Mouse (Mus musculus) monocyte, adult 5-6 weeks (primary cell): ENCODE results near the gene Taf11. TPM values are rescaled to one million over a fixed set of nuclear protein-coding genes. Genes with fewer than 3 reads are reported as not detected.

Experiments used
- ATAC-seq: fragments of 153-309, 156-312 bp; replicated peaks from 2 replicates; pipeline ENCODE4 v1.8.0; 2017; ENCODE audit warnings: mild to moderate bottlenecking; ENCODE audit not compliant: low TSS enrichment, insufficient number of reproducible peaks, severe bottlenecking, poor library complexity, low FRiP score
- total RNA-seq: library from RNA; stranded (forward); fragments of 200-1000, 200-491, 200-594 nt; gene quantifications from 3 replicates; pipeline ENCODE4 v1.2.3, GENCODE M21; 2017

The Taf11 gene
- total RNA-seq, 1 experiment from 2014 or later, result 35.3 TPM

DNA sequence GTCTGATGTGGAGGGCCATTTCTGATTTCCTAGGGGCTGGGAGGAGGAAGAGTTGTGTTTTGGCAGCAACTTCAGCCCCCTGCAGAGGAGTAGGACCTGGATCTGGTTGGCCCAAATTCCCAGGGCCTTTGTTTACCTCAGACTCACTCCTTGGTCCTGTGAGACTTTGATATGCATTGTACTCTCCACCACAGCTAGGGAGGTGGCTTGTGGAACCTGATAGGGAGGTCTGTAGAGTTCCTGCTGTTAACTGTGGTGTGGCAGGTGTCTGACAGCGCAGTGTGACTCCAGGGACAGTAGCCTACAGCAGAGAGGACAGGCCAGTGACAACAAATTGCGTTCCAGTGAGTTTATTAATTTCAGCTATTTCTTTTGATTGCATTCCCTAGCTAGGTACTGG, 50.5 kb downstream of the Taf11 start:
- ATAC-seq, result no peak

DNA sequence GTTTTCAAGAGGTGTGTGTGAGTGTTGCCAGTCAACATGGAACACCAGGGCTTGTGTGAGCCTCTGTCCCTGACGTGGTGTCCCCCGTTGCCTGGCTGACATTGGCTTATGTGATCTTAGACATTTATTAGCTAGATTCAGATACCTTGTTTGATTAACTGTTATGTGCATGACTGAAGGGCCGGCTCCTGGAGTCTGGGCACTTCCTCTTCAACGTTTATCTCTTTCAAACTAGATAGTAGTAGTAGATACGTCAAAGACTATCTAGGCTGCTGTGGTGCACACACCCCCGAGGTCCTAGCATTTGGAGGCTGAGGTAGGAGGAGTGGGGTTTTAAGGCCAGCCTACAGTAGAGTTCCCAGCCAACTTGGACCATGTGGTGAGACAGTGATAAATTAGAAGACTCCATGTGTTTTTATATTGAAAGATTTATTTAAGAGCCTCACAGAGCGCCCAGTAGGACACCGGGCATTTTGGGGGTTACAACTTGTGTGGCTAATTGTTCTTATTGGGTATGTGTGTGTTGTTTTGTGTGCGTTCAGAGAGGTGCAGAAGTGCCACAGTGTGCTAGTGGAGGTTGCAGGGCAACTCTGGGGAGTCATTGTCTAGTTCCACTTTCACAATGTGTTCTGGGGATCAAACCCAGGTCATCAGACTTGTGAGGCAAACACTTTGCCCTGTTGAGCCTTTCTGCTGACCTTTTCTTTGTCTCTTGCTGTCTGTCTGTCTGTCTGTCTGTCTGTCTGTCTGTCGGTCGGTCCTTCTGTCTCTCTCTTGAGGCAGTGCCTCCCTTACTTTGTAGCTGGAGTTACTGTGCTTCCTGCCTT, 51.8 kb downstream of the Taf11 start:
- peak; percentile 33; the same call in 1 of the 2 replicates for ATAC-seq

DNA sequence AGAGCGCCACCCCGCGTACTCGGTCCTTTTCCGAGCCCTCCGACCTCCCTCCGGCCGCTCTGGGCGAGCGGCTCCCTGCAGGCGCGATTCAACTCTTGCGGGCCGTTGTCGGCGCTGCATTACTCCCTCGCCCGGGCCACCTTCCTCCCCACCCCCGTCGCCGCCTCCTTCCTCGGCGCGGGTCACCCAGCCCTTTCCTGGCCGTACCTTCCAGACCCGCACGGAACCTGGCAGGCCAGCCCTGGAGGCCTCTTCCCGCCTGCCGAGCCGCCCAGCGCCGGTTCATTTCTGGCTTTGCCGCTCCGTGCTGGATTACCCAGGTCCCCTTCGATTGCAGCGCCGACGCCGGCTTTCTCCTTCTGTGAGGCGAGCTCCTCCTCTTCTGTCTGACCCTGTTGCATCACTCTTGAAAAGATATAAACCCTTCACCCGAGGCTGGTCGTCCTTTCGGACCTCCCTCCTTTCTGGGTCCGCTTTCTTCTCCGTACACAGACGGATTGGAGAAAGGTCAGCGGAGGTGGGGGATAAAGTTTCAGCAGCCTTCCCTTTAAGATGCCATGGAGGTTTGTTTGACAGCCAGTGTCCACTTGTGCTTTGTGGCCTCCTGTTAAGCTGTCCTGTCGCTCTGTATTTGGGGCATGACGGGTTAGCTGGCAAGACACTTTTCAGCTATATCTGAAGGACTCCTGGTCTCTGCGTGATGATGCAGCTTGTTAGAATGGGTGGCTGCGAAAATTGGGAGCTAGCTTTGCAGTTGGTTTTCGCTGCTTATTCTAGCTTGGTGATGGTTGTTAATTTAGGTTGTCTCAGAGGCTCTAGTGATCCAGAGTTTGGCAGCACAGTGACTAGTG, 52.6 kb downstream of the Taf11 start:
- peak; percentile 42 for ATAC-seq

DNA sequence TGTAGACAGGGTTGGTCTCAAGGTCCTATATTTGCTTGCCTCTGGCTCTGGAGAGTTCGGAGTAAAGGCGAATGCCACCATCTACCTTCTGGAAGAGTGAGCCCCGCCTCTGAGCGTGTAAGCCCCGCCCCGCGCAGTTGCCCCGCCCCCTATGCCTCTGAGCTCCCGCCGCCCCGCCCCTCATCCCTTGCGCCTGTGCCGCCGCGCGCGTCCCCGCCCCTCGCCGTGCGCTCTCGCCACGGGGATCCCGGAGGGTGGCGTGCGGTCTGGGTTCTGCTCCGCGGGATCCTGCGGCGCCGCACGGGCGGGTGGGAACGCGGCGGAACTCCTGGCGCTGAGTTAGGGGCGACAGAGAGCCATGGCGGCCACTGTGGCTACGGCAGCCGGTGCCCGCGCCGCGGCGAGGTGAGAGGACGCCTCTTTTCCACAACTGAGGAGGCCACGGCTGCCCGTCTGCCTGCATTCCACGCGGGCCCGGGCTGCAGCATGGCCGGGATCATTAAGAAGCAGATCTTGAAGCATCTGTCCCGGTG, 53.3 kb downstream of the Taf11 start, which contains the start of gene Uhrf1bp1:
TSS of gene Uhrf1bp1 (plus strand) at position 177 of the 533 bp plus-strand sequence.
- ATAC-seq, result peak; percentile 55

Other genes with a start within 250 kb of the Taf11 start
- not detected in 3 replicates for gene Spdef, start 180.9 kb downstream of the Taf11 start, total RNA-seq
- 146 to 207 TPM (median 171 TPM) in 3 replicates for gene D17Wsu92e, start 89.2 kb downstream of the Taf11 start, total RNA-seq
- gene Snrpc, start 71.7 kb downstream of the Taf11 start, total RNA-seq, result 77.5 to 88.4 TPM (median 81.4 TPM) in 3 replicates
- gene Uhrf1bp1, start 53.4 kb downstream of the Taf11 start, total RNA-seq, result 3.9 to 5.1 TPM (median 4.2 TPM) in 3 replicates
- gene Anks1, start 538 bp downstream of the Taf11 start, total RNA-seq, result 16.1 to 31.0 TPM (median 22.1 TPM) in 3 replicates
- gene Tcp11, start 170.8 kb upstream of the Taf11 start, total RNA-seq, result 1.6 to 2.7 TPM (median 2.3 TPM) in 3 replicates
- under 0.01 TPM in 1 of 3 replicates, not detected in the others for gene Scube3, start 232.3 kb upstream of the Taf11 start, total RNA-seq